Mouse (Mus musculus): ENCODE results near the gene Ttc28.
A peak's percentile ranks its signal among the peaks of the same experiment; 100 is the strongest.

The Ttc28 gene

GRCm38 (mm10) chr5:110967483-110968055 is 88.0 kb downstream of the Ttc28 start:
- DNase-seq, result no peak

- no peak for DNase-seq
Observed at GRCm38 (mm10) chr5:110968566-110968965, 89.0 kb downstream of the Ttc28 start.

- DNase-seq, result no peak
Observed at GRCm38 (mm10) chr5:110970162-110970780, 90.7 kb downstream of the Ttc28 start.

GRCm38 (mm10) chr5:110976721-110977120 is 97.1 kb downstream of the Ttc28 start:
- no peak for DNase-seq

GRCm38 (mm10) chr5:110977796-110978195 is 98.2 kb downstream of the Ttc28 start:
- DNase-seq, result no peak

GRCm38 (mm10) chr5:110978461-110978860 is 98.9 kb downstream of the Ttc28 start:
- DNase-seq, result peak; percentile 58

GRCm38 (mm10) chr5:110979011-110979860 is 99.6 kb downstream of the Ttc28 start:
- DNase-seq, result peak; percentile 67

- peak; percentile 26 for DNase-seq
Observed at GRCm38 (mm10) chr5:110979861-110980346, 100.3 kb downstream of the Ttc28 start.

- no peak for DNase-seq
Observed at GRCm38 (mm10) chr5:110980576-110980975, 101.0 kb downstream of the Ttc28 start.

GRCm38 (mm10) chr5:110982436-110982835 is 102.8 kb downstream of the Ttc28 start:
- DNase-seq, result no peak

GRCm38 (mm10) chr5:110984136-110984681 is 104.6 kb downstream of the Ttc28 start:
- DNase-seq, result no peak

- no peak for DNase-seq
Observed at GRCm38 (mm10) chr5:110996835-110997539, 117.4 kb downstream of the Ttc28 start.

GRCm38 (mm10) chr5:110997692-110998091 is 118.1 kb downstream of the Ttc28 start:
- no peak for DNase-seq

- no peak for DNase-seq
Observed at GRCm38 (mm10) chr5:110998298-110998697, 118.7 kb downstream of the Ttc28 start.

- DNase-seq, result no peak
Observed at GRCm38 (mm10) chr5:111000953-111001352, 121.3 kb downstream of the Ttc28 start.

- no peak for DNase-seq
Observed at GRCm38 (mm10) chr5:111003220-111003619, 123.6 kb downstream of the Ttc28 start.

- DNase-seq, result no peak
Observed at GRCm38 (mm10) chr5:111003750-111004149, 124.1 kb downstream of the Ttc28 start.

- DNase-seq, result no peak
Observed at GRCm38 (mm10) chr5:111006272-111007135, 126.9 kb downstream of the Ttc28 start.

GRCm38 (mm10) chr5:111007136-111007500 is 127.5 kb downstream of the Ttc28 start:
- no peak for DNase-seq

GRCm38 (mm10) chr5:111007900-111008299 is 128.3 kb downstream of the Ttc28 start:
- no peak for DNase-seq

GRCm38 (mm10) chr5:111008431-111008830 is 128.8 kb downstream of the Ttc28 start:
- DNase-seq, result no peak

GRCm38 (mm10) chr5:111011271-111011670 is 131.7 kb downstream of the Ttc28 start:
- no peak for DNase-seq

Data from thymus, postnatal 14 days (tissue).